Mouse (Mus musculus): Measurements from ENCODE around the gene P2rx4. TPM values are rescaled to one million over a fixed set of nuclear protein-coding genes. Genes with fewer than 3 reads are reported as not detected.

The P2rx4 gene
- polyA plus RNA-seq, 1 experiment from 2014 or later = 38.2 TPM

Other genes starting within 250 kb of the P2rx4 start
- gene Atp2a2, start 205.3 kb upstream of the P2rx4 start, polyA plus RNA-seq (2015; fragmentation: Nextera tagmentation; extraction: Ambion mirVana) = 33.8 and 36.1 TPM in 2 replicates
- 23.1 and 28.8 TPM in 2 replicates for gene Ift81, start 93.0 kb upstream of the P2rx4 start, polyA plus RNA-seq (2015; fragmentation: Nextera tagmentation; extraction: Ambion mirVana)
- gene P2rx7, start 63.6 kb upstream of the P2rx4 start, polyA plus RNA-seq (2015; fragmentation: Nextera tagmentation; extraction: Ambion mirVana) = 2.5 and 3.2 TPM in 2 replicates
- gene Camkk2, start 71.9 kb downstream of the P2rx4 start, polyA plus RNA-seq (2015; fragmentation: Nextera tagmentation; extraction: Ambion mirVana) = 20.5 and 23.8 TPM in 2 replicates
- gene Anapc5, start 113.8 kb downstream of the P2rx4 start, polyA plus RNA-seq (2015; fragmentation: Nextera tagmentation; extraction: Ambion mirVana) = 362 and 376 TPM in 2 replicates
- gene Rnf34, start 142.5 kb downstream of the P2rx4 start, polyA plus RNA-seq (2015; fragmentation: Nextera tagmentation; extraction: Ambion mirVana) = 25.9 and 30.7 TPM in 2 replicates

Measured in intestine, embryonic 15.5 days (tissue).